Comparison of ENCODE assay signal across 19 mouse cellular contexts in genomic region chrX:52108966-52109365, GRCm38 (mm10). TPM values are rescaled to one million over a fixed set of nuclear protein-coding genes. Genes with fewer than 3 reads are reported as not detected.
"Had no signal": no experiment of that assay in that cellular context is flagged by ENCODE, and none has a peak within 500 bp of the region (broad histone marks: within the 10 kb centered on the region; RNA-seq: fewer than 3 reads in every experiment).

No protein-coding gene starts in this region.

- DNase-seq: layer of hippocampus, adult 9-11 months; liver, embryonic 13.5 days; lung, adult 2 months; lung, postnatal 14 days; lung, postnatal 4 days; right cerebral cortex, postnatal 25 days; spleen, adult 18-20 months; thymus, postnatal 25 days had no signal

- H3K27me3 ChIP-seq: limb, embryonic 15.5 days; liver, embryonic 13.5 days; midbrain, embryonic 15.5 days; neural tube, embryonic 13.5 days; stomach, embryonic 15.5 days had no signal

- H3K4me3 ChIP-seq: layer of hippocampus, adult 2 months; limb, embryonic 12.5 days; limb, embryonic 15.5 days; liver, embryonic 13.5 days; midbrain, embryonic 15.5 days; myocyte; neural tube, embryonic 13.5 days; stomach, embryonic 15.5 days had no signal

- H3K4me2 ChIP-seq: limb, embryonic 12.5 days; limb, embryonic 15.5 days; liver, embryonic 13.5 days; midbrain, embryonic 11.5 days; midbrain, embryonic 15.5 days; neural tube, embryonic 13.5 days; stomach, embryonic 15.5 days had no signal

- H3K36me3 ChIP-seq: limb, embryonic 12.5 days; limb, embryonic 15.5 days; liver, embryonic 13.5 days; midbrain, embryonic 15.5 days; neural tube, embryonic 13.5 days; stomach, embryonic 15.5 days had no signal

- H3K4me1 ChIP-seq: limb, embryonic 12.5 days; limb, embryonic 15.5 days; midbrain, embryonic 15.5 days; neural tube, embryonic 13.5 days; stomach, embryonic 15.5 days had no signal

- H3K27ac ChIP-seq: layer of hippocampus, adult 2 months; limb, embryonic 12.5 days; limb, embryonic 15.5 days; liver, embryonic 13.5 days; midbrain, embryonic 15.5 days; neural tube, embryonic 13.5 days; stomach, embryonic 15.5 days had no signal

- H3K9ac ChIP-seq: limb, embryonic 12.5 days; limb, embryonic 15.5 days; liver, embryonic 13.5 days; midbrain, embryonic 15.5 days; neural tube, embryonic 13.5 days; stomach, embryonic 15.5 days had no signal

- H3K9me3 ChIP-seq: limb, embryonic 12.5 days; limb, embryonic 15.5 days; liver, embryonic 13.5 days; midbrain, embryonic 15.5 days; neural tube, embryonic 13.5 days; stomach, embryonic 15.5 days had no signal

- ATAC-seq: inflammation-experienced regulatory T-cells, adult 6 months; intestine, embryonic 16.5 days; midbrain, embryonic 15.5 days had no signal

RNA-seq across cellular contexts. Expression of gene Gpc4, which starts 56.1 kb away (rescaled TPM):
- total RNA-seq: neutrophil, adult 5-6 weeks had no signal
- polyA plus RNA-seq: inflammation-experienced regulatory T-cells, adult 6 months had no signal
